Mouse (Mus musculus) adrenal gland, adult (tissue): ENCODE data around the gene Creb3l4.
A peak's percentile ranks its signal among the peaks of the same experiment; 100 is the strongest.

Experiments
- DNase-seq, 2 experiments: peaks; one replicate each; pipeline ENCODE4 v3.0.0; 2022 to 2023; ENCODE audit warnings: low spot score in 1 of 2; ENCODE audit not compliant: inconsistent age in 2 of 2

Creb3l4 gene

GRCm38 (mm10) chr3:90195644-90196043 is 47.7 kb downstream of the Creb3l4 start:
- peak in 1 of 2 experiments; percentile 80 for DNase-seq

- no peak for DNase-seq
These were observed 48.6 kb downstream of the Creb3l4 start for GRCm38 (mm10) chr3:90194759-90195158.

GRCm38 (mm10) chr3:90190859-90191510 is 52.3 kb downstream of the Creb3l4 start:
- no peak for DNase-seq
